Mouse (Mus musculus) layer of hippocampus, postnatal 10 days (tissue): ENCODE results near the gene Aars. TPM values are rescaled to one million over a fixed set of nuclear protein-coding genes. Genes with fewer than 3 reads are reported as not detected.

Experiments
- DNase-seq, 2 experiments: peaks; one replicate each; pipeline ENCODE4 v3.0.0; 2021; ENCODE audit warnings: low spot score in 2 of 2
- microRNA-seq, 2 experiments: library from miRNA; unstranded; fragments of <30 nt; microRNA quantifications; one replicate each; pipeline ENCODE4 v1.2.0; 2021
- total RNA-seq, 2 experiments: library from RNA; stranded (reverse); gene quantifications; 2 replicates each; pipeline ENCODE4 v1.2.3; 2021

Gene Aars
- total RNA-seq, 2 experiments from 2014 or later: 93.0 to 100 TPM

DNA sequence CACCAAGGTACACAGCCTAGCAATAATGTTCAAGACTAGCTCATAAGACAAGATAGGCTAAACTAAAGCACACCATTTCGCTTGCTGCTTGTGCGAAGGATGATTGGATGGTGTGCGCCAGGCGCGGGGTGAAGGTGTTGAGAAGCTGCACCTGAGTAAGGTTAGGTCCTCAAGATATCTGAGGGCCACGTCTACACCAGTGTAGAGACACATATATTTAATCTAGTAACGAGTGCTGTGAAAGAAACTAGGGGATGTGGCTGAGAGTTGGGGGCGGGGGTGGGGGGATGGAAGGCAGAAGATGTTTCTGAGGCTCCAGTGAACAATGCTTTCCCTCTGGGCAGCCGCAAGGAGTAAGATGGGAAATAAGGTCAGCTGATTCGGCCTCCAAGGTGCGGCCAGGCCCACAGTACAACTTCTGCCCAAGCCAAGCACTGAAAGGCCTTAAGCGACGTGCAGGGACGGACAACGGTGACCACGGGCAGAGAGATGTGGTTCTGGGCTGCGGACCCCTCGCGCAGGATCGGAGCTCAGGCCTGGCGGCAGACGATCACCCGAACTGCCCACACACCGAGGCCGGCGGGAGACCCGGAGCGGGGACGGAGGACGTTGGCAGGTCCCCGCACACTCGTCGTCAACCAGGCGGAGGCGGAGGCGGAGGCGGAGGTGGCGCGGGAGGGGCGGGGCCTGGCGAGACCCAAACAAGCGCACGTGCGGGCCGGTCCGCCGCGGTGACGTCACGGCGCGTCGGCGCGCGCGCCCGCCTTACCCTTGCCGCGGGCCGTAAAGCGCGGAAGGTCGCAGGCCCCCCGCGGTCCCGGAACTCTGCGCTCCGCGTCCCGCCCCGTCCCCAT lies 61.1 kb downstream of the Aars start, which contains the start of gene Pdpr:
Pdpr (plus strand) TSS at position 766 of the 854 bp plus-strand sequence.
- DNase-seq: peak; percentile 87 to 93

DNA sequence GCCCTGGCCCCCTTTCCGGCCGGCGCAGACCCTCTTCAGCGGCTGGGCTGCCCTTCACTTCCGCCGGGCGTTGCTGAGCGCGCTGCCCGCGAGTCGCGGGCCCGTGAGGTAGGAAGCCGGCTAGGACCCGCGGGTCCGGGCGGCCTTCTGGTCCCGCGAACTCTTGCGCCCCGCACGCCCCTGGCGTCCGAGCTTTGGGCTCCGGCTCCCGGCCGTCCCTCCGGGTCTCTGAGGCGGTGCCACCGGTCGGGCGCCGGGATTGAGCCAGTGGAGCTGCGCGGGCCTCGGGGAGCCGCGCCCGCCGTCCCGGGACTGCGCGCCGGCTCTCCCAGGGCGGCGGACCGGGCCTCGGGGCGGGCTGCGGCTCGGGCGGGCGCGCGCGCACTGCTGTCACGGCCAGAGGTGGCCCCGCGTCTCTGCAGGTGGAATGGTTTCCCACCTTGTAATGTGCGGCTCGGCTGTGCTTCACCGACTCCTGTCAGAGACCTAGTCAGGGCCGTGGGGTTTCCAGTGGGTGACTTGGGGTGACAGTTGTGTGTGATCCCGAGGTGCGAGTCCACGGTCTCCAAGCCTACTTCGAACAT lies 61.9 kb downstream of the Aars start:
- DNase-seq: peak in 1 of 2 experiments; percentile 18

Small RNAs within 50 kb of the gene (microRNA-seq; reads per million reads assigned to microRNA genes)
- 0 reads per million in 2 experiments for gene Gm24103
- gene Mir3473d: 0 to 0.22 reads per million in 2 experiments

Other genes with a start within 250 kb of the Aars start
- 10 to 100 TPM; 50.9 to 52.8 TPM for gene Il34, start 227.2 kb upstream of the Aars start, total RNA-seq
- 10 to 100 TPM; 49.4 to 52.1 TPM for gene Cog4, start 186.5 kb upstream of the Aars start, total RNA-seq
- gene Sf3b3, start 186.4 kb upstream of the Aars start, total RNA-seq: 10 to 100 TPM; 59.8 to 63.9 TPM
- gene Fuk, start 130.7 kb upstream of the Aars start, total RNA-seq: 10 to 100 TPM; 15.2 to 16.4 TPM
- gene St3gal2, start 113.2 kb upstream of the Aars start, total RNA-seq: 10 to 100 TPM; 84.2 to 88.2 TPM
- gene Ddx19a, start 35.3 kb upstream of the Aars start, total RNA-seq: 10 to 100 TPM; 36.8 to 41.6 TPM
- 10 to 100 TPM; 23.0 to 25.3 TPM for gene Ddx19b, start 1.4 kb upstream of the Aars start, total RNA-seq
- gene Exosc6, start 23.2 kb downstream of the Aars start, total RNA-seq: not detected
- 1 to 10 TPM in 1 of 2 experiments, under 1 TPM in 1; 0.59 to 1.1 TPM for gene Clec18a, start 59.3 kb downstream of the Aars start, total RNA-seq
- gene Pdpr, start 61.5 kb downstream of the Aars start, total RNA-seq: 10 to 100 TPM; 30.9 to 34.7 TPM
- gene Glg1, start 226.1 kb downstream of the Aars start, total RNA-seq: 100 to 1,000 TPM; 118 to 119 TPM